ENCODE assay signal across 11 mouse cellular contexts in genomic region chr5:142973971-142974370, GRCm38 (mm10). TPM values are rescaled to one million over a fixed set of nuclear protein-coding genes. Genes with fewer than 3 reads are reported as not detected.
DNase-seq lines count a peak whose midpoint lies in the region; ATAC-seq and TF ChIP-seq lines count a peak whose summit lies in the region.
"Had no signal": no experiment of that assay in that cellular context is flagged by ENCODE, and none has a peak within 500 bp of the region (broad histone marks: within the 10 kb centered on the region; RNA-seq: fewer than 3 reads in every experiment).

No protein-coding gene starts in this region.

- peaks cover 46% of the 10 kb centered on the region for H3K36me3 ChIP-seq in kidney, embryonic 16.5 days (ENCODE audit: insufficient read depth, low read length)
- H3K36me3 ChIP-seq in forebrain, embryonic 15.5 days = peaks cover 41% of the 10 kb centered on the region
- H3K36me3 ChIP-seq in myocyte (ENCODE audit: control insufficient read depth, insufficient read depth) = peaks cover 22% of the 10 kb centered on the region
- H3K36me3 ChIP-seq: G1E had no signal

- no peak overlapping the region for H3K4me3 ChIP-seq in kidney, embryonic 16.5 days (ENCODE audit: low read length)
- H3K4me3 ChIP-seq in forebrain, embryonic 15.5 days = no peak overlapping the region
- H3K4me3 ChIP-seq in myocyte = no peak overlapping the region

- DNase-seq in kidney, postnatal 14 days = no peak
- DNase-seq in embryo, embryonic 10 days (ENCODE audit: low spot score) = peak; percentile 40
- DNase-seq in right cerebral cortex, postnatal 36 days (ENCODE audit: low spot score in 2 of 2) = no peak
- DNase-seq in right cerebral cortex, adult 18-20 months = no peak
- DNase-seq: adrenal gland, adult 8-10 months; kidney, adult 9 months had no signal

- 38% methylated on average over 3 of the region's 3 CpGs for WGBS in kidney, embryonic 16.5 days
- 64% methylated on average over 3 of the region's 3 CpGs for WGBS in forebrain, embryonic 15.5 days

- no peaks in the 10 kb centered on the region for H3K27me3 ChIP-seq in kidney, embryonic 16.5 days (ENCODE audit: insufficient read depth, low read length)
- H3K27me3 ChIP-seq in forebrain, embryonic 15.5 days = no peaks in the 10 kb centered on the region
- H3K27me3 ChIP-seq in myocyte (ENCODE audit: control insufficient read depth, insufficient read depth, insufficient read length) = no peaks in the 10 kb centered on the region

- no peak overlapping the region for H3ac ChIP-seq in myocyte (ENCODE audit: control insufficient read depth, insufficient read length)

- H3K9me3 ChIP-seq in kidney, embryonic 16.5 days (ENCODE audit: low read length) = no peaks in the 10 kb centered on the region; the same call in 1 of the 2 replicates
- H3K9me3 ChIP-seq in forebrain, embryonic 15.5 days = no peaks in the 10 kb centered on the region

- no peak overlapping the region for H3K27ac ChIP-seq in kidney, embryonic 16.5 days (ENCODE audit: low read length)
- H3K27ac ChIP-seq in forebrain, embryonic 15.5 days (replicated peaks) = peak overlapping the region; percentile 80

- peaks cover 17% of the 10 kb centered on the region for H3K4me1 ChIP-seq in kidney, embryonic 16.5 days (ENCODE audit: insufficient read depth, low read length)
- H3K4me1 ChIP-seq in forebrain, embryonic 15.5 days = peaks cover 31% of the 10 kb centered on the region

- no peak overlapping the region for H3K4me2 ChIP-seq in kidney, embryonic 16.5 days (replicated peaks; ENCODE audit: low read depth, low read length)
- H3K4me2 ChIP-seq in forebrain, embryonic 15.5 days (replicated peaks) = no peak overlapping the region
- peak overlapping the region; percentile 28 for H3K4me2 ChIP-seq in myocyte (ENCODE audit: low read depth)

- H3K79me2 ChIP-seq in myocyte (ENCODE audit: control insufficient read depth, insufficient read depth) = peaks cover 12% of the 10 kb centered on the region

- no peak overlapping the region for H3K9ac ChIP-seq in kidney, embryonic 16.5 days (replicated peaks; ENCODE audit: low read length)
- H3K9ac ChIP-seq in forebrain, embryonic 15.5 days (replicated peaks) = no peak overlapping the region
- H3K9ac ChIP-seq: lung, embryonic 14.5 days had no signal

- TF ChIP-seq POLR2A in myocyte (IDR thresholded peaks at IDR 0.05; ENCODE audit: insufficient read length, low read depth) = no peak

- ATAC-seq in kidney, embryonic 16.5 days (ENCODE audit: low FRiP score, low TSS enrichment) = 0 out of 2 replicates have a peak, but pooled peaks have one; percentile 13
- no peak for ATAC-seq in forebrain, embryonic 15.5 days (replicated peaks)

TF ChIP-seq in myocyte, 11 proteins besides CTCF, POLR2A, EP300 and RAD21:
- no peak for TF ChIP-seq E2F4 (IDR thresholded peaks at IDR 0.05; ENCODE audit: insufficient read depth)
- TF ChIP-seq POLR2AphosphoS2 (IDR thresholded peaks at IDR 0.05; ENCODE audit: insufficient read length, low read depth) = peak; percentile 11

RNA-seq across cellular contexts. Expression of gene Fscn1, which starts 13.8 kb away (rescaled TPM):
- polyA plus RNA-seq in kidney, embryonic 16.5 days (2015; fragmentation: Nextera tagmentation; extraction: Ambion mirVana) = 302 and 349 TPM in 2 replicates
- polyA plus RNA-seq in forebrain, embryonic 15.5 days (2015; fragmentation: Nextera tagmentation; extraction: Ambion mirVana) = 521 and 538 TPM in 2 replicates
- 180 TPM for polyA plus RNA-seq in myocyte (2012; fragmentation: generic; extraction: Trizol)
- polyA plus RNA-seq: G1E had no signal
